Mouse (Mus musculus): Measurements from ENCODE around the gene Etv1.
A peak's percentile ranks its signal among the peaks of the same experiment; 100 is the strongest.

The Etv1 gene

DNA sequence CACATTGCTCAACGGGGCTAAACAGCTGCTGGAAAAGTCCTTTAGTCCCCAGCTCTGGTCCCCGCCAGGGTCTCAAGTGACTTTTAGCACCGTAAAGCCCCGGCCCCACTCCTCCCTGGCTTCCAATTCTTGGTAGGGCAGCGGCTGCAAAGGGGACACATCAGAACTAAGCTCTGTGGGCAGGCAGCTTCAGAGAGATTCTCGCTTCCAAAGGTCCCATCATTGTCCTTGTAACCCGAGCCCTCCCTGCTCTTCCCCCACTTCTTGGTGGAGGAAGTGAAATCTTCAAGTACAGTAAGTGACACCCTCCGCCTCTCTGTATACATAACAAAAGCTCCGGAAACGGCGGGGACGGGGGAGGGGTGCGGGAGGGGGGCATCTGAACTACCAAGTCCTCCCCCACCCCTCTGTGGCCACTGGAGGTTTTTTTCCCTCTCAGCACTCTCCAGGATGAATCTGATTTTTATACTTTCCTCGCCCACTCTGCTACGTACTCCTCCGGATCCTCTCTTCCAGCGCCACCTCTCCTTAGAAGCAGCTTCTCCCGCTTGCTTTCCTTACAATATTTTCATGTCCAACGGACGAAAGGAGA, at the start of gene Etv1:
Etv1 (plus strand) TSS at position 195 of the 592 bp plus-strand sequence.
- ATAC-seq (ENCODE audit: low TSS enrichment): peak; percentile 32; the same call in 1 of the 2 replicates

DNA sequence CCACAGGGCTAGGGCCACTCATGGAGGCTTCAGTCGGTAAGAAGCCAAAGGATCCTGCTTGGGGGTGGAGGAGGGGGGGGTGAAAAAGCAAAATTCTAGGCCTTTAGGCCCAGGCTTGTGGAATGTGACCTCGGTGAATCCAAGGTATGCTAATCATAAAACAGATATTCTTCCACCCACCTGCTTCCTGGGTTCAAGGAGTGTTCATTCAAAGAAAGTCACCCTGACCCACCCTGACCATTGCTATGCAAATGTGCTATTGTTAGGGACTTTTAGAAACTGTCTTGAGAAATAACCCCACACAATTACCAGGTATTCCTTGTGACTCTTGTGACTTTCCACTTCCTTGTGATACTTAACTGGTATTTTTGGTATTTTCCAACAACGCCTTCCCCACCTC, 49.5 kb upstream of the Etv1 start:
- no peak for ATAC-seq (ENCODE audit: low TSS enrichment)

DNA sequence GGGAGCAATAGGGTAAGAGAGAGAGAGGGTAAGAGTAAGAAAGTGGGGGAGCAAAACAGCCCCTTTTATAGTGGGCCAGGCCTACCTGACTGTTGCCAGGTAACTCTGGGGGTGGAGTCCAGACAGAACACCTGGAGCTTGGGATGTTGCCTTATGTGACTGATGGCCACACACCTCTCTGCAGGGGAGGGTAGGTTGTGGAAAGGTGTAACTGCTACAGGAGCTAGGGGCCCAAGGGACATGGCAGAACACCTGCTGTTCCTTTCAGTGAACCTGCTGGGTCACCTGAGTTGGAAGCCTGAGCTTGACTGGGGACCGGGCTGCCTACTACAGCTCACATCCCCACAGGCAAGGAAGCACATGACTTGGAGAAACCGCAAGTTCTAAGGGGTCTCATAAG, 48.4 kb upstream of the Etv1 start:
- ATAC-seq (ENCODE audit: low TSS enrichment): no peak

DNA sequence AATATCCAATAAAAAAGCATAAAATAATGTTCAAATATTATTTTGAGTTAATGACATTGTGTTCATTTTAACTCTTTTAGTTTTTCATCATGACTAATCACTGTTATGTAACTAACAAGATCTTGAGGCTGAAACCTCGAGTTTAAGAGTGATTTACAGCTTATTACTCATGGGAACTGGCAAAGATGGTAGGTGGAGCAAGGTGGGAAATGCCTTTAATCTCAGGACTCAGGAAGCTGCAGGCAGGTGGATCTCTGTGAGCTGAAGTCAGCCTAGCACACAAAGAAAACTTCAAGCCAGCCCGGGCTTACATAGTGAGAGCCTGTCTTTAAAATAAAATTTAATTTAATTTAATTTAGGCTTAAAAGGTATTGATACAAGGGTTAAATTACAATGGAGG, 19.9 kb upstream of the Etv1 start:
- ATAC-seq (ENCODE audit: low TSS enrichment): no peak

DNA sequence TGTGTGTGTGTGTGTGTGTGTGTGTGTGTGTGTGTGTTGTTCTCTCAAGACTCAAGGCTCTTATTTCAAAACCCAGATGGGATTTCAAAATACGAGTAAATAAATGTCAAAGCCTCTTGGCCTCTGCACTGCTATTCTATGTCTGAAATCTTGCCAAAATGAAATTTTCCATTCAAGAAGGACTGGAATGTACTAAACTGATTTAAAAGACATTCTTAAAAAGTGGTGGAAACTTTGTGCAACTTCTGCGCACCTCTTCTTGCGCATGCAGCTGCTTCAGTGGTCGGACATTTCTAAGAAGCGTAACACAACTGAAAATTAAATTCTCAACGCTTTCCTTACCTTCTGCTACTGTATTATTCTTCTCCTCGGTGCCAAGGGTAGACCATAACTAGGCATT, 1.9 kb upstream of the Etv1 start:
- no peak for ATAC-seq (ENCODE audit: low TSS enrichment)

DNA sequence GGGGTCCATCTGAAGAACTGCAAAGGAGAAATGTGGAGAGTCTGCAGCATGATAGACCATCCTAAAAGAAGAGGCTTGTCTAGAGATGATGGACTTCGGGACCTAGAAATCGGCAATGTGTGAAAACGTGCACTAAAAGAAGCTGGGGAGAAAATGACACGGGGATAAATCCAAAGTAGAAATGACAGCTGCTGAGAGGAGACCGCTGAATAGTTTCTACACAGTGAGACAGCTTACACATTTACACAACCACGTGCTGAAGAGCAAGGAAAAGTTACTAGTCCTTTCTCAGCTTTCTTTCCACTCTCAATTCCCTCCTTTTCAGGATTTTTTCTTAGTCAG, 1.3 kb upstream of the Etv1 start:
- no peak for ATAC-seq (ENCODE audit: low TSS enrichment)

DNA sequence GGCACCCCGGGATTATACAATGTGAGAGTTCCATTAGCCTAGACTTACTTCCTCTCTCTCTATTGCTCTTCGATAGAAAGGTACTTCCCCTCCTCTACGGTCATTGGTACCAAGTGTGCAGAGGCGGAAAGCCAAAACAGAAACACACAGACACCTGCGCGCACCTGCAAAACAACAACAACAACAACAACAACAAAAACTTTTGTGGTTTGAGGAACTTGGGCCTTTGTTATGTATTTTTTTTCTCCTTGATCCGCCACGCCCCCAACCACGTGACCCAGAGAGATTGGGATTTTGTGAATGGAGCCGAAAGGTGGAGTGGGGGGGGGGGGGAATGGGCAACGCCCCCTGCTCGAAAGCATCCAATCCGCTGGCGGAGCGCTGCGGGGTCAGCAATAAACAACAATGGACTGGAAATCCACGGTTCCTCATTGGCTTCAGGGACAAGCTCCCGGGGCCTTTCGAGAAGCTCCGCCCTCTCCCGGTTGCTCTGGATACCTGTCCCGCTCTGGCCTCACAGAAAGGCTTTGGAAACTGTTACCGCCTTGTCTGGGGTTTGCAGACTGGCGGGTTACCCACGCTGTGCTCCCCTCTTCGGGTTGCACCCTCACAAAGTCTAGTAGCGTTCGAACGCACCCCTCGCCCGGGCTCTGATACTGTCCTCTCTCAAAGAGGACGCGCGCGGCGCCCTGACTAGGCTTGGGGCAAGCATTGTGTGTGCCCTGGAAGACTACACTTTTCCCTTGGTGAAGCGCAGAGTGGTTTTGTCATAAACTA, 693 bp upstream of the Etv1 start:
- ATAC-seq (ENCODE audit: low TSS enrichment): peak; percentile 85

DNA sequence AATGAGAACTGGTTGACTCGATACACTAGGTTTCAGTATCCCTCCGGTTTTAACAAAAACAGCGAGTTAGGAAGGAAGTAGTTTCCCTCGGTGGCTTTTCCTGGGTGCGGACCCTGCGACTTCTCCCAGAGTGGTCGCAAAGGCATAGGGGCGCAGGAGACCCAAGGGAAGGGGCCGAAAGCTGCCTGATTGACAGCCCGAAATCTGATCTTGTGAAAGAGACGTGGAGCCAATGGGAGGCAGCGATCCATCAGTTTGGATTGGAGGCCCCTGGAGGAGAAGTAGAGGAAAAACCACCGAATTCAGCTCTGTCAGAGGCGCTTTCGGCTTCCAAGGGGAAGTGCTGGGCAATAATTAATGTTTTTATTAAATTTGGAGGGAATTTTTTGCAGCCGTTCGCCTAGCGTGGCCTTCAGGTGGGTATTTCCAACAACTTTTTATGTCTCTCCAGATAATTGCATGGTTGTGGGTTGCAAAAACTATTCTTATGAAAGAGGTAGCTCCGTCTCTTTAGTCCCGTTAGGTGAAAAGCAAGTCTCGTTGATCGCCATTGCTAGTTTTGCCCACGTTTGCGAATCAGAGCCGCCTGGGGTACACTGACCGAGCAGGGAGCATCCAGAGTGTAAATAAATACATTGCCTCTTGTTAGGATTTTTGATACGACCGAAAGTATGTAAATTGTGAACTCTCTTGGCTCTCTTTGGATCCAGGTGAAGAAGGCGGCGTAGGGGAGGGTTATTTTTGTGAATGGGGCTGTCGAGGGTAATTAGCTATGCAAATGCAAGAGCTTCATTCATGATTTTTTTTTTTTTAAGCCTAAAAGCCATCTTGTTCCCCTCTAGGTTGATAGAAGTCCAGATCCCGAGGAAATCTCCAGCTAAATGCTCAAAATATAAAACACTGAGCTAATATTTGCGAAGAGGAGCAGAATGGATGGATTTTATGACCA, 1.1 kb downstream of the Etv1 start:
- ATAC-seq (ENCODE audit: low TSS enrichment): peak; percentile 79

DNA sequence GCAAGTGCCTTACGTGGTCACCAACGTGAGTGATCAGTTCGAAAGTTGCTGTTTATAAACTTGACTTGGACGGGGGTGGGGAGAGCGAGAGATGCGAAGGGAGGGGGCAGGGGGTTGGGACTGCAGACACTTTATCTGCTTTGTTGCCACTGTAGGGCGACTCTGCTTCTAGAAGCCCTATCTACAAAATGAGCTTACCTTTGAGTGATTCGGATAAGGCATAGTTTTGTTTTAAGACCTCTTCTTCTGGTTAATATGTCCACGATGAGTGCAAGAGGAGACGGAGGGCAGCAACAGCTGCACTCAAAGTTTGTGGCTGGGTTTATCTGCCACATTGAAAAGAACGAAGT, 1.8 kb downstream of the Etv1 start:
- ATAC-seq (ENCODE audit: low TSS enrichment): no peak

DNA sequence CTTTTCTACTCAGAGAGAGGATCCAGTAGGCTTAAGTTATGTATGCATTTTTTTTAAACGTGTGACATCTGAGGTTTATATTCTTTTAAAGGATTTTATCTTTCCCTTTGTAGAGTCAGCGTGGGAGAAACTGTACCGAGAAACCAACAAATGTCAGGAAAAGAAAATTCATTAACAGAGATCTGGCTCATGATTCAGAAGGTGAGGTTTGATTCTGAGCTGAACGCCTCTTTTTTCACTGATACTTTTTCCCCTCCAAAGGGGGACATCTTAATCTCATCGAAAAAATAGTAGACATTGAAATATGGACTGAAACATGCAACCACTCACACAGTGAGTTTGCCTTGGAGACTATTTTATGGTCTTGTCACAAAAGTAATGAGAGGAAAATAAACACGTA, 2.5 kb downstream of the Etv1 start:
- ATAC-seq (ENCODE audit: low TSS enrichment): no peak

DNA sequence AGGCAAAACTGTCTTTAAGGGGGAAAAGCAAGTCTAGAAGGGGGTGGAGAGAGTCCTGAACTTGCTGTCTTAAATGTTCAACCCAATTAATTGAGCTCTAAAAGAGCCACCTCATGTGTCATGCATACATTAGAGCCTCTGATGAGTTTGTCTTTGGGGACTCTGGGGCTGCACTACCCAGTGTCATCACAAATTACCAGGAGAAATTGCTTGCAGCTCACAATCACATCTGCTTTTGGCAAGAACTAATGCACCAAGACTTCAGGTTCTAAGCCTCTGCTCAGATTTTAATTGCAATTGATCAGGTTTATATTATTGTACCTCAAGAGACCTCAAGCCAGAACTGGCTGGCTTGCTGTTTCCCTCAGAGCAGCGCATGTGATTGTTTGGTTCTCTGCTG, 4.1 kb downstream of the Etv1 start:
- ATAC-seq (ENCODE audit: low TSS enrichment): no peak

DNA sequence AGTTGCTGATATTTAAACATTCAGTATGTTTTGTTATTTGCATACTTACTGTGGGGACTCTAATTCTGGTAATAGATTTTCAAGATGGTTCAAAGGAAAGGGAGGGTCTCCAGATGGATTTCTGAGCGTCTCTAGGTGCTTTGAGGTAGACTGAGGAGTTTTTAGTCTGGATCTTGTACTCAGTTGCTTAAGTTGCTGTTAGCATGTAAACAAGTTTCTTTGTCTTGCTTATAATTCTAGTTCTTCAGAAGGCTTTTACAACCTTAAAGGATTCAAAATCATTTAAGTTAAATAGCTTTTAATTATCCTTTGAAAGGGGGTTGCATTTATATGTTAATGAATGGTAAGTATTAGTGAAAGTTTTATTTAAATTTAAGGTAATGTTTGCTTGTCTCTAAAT, 5.0 kb downstream of the Etv1 start:
- ATAC-seq (ENCODE audit: low TSS enrichment): no peak

DNA sequence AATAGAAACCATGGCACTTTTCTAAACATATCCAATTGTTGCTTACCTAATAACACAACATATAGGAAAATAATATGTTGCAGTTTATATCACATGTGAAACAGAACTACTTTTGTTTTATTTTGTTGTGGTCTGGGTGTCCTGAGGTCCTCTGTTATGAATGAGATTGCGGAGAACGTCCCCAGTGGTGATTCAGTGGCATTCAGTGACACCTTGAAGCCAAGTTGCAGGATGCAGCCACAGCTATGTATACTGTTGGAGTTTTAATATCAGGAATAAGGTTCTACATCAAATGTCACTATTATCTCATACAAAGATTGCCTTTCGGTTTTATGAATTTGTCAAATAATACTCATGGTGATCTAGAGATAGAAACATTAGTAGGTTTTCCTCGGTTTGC, 7.4 kb downstream of the Etv1 start:
- no peak for ATAC-seq (ENCODE audit: low TSS enrichment)

DNA sequence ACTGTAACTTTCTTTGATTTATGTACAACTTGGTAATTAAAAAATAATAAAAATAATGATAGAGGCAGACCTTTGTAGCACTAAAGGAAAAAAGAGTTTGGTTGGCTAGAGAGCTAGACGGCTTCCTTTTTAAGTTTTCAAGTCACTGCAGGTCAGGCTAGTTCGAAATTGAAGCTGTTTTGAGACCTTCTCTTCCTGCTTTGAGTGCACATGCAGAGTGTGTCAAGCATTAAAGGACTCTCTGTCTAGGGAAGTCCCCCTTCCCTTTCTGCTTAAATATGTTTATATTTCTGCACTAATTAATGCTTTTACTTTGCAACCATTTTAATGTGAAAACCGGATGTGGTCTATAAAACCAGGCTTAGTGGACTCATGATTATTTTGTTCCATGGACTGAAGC, 8.5 kb downstream of the Etv1 start:
- no peak for ATAC-seq (ENCODE audit: low TSS enrichment)

DNA sequence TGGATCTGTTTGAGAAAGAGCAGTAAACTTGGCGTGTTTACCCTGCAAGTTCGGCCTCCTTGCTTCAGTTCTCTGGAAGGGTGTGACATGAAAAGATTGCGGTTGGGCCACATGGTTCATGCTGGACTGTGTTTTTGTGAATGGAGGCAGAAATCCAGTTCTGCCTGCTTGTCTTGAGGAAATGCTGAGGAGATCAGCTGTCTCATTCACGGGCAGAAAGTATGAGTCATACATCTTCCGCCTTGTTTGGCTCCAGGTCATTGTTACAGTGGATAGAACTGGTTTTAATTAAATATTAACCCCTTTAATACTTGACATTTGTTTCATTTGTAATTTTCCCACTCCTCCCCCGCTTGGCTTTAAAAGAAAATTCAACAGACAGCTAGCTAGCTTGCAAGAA, 9.4 kb downstream of the Etv1 start:
- ATAC-seq (ENCODE audit: low TSS enrichment): peak; percentile 62

DNA sequence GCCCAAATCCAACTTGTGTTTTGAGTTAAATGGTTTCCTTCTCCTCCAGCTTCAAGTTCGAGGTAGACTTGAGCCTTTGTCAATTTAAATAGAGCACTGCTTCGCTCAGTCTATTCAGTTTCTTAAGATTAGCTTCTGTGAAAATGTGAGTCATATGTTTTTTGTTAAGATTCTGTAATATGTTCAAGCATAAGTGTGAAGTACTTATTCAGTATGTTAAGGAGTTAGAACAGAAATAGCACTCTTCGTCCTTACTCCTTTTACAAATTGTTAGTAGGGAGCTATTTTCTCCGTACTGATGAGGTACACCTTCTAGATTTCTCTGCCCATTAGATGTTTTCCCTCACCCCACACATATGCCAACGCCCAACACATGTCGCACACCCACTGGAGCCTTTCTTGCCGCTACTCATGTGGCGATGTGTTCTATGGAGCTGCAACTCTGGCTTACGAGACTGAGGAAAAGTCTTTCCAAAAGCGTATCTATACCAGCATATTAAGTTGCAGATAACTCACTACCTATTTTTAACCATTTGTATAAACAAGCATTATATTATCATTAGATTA, 10.7 kb downstream of the Etv1 start:
- peak; percentile 84 for ATAC-seq (ENCODE audit: low TSS enrichment)

DNA sequence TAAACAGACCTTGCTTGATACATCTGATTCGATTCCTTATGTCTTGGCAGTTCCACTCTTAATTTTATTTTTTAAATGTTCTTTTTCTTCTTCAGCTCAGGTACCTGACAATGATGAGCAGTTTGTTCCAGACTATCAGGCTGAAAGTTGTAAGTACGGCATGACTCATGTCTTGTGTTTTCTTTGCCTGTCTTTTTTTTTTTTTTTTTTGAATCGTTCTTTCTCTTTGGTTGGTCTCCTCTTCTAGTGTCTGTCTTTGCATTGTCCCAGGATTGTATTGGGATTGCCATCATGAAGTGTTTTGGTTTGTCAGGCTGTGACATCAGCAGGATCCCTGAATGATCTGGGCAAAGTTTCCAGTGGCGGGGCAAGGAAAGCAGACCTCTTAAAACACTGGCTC, 13.9 kb downstream of the Etv1 start:
- no peak for ATAC-seq (ENCODE audit: low TSS enrichment)

DNA sequence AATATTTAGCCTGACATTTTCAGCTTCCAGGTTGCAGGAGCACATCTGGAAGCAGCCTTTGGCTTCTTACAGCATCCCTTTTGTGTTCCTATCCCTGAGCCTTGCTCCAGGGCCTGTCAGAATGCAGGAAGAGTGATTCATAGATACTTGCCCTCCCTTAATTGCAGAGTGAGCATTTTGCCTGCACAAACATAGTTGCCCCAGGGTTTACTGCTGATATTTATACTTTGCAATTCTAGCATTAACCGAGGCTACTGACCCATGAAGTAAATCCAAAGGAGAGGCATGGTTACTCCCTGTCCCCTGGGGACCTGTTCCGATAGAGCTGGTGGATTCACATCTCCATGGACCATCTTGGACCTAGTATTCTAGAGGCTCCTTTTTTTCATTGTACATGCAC, 14.5 kb downstream of the Etv1 start:
- ATAC-seq (ENCODE audit: low TSS enrichment): no peak

DNA sequence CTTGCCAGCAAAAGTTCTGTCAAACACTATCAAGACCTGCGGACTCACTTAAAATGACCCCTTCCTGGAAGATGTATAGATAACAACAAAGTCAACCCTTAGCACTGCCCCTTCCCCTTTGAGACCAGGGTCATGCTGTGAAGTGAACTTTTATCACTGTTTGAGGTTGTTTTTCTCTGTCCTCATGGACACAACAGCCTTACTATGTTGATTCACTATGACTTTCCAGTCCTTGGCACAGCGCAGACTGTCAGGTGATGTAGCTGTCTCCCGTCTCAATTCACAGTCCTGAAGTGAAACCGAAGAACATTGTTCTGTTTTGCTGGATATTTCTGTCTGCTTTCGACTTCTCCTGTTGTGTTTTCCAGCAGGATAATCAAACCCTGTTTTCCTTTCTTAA, 27.9 kb downstream of the Etv1 start:
- ATAC-seq (ENCODE audit: low TSS enrichment): no peak

DNA sequence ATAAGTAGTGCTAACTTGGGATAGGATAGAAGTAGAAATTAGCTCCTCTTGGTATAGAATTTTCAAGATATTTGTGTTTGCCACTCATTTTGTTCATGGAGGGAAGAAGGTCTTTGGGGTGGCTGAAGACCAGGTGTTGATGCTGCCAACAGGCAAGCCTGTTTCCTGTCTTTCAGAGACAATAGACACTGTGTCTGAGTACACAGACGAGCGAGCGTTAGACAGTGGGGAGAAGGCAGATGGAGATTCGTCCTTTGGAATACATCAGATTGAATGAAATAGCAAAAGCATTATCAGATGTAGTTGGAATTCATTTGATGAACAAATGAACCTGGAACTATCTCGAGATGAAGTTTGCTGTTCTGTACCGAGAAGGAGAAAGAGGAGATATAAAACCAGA, 33.2 kb downstream of the Etv1 start:
- ATAC-seq (ENCODE audit: low TSS enrichment): no peak

DNA sequence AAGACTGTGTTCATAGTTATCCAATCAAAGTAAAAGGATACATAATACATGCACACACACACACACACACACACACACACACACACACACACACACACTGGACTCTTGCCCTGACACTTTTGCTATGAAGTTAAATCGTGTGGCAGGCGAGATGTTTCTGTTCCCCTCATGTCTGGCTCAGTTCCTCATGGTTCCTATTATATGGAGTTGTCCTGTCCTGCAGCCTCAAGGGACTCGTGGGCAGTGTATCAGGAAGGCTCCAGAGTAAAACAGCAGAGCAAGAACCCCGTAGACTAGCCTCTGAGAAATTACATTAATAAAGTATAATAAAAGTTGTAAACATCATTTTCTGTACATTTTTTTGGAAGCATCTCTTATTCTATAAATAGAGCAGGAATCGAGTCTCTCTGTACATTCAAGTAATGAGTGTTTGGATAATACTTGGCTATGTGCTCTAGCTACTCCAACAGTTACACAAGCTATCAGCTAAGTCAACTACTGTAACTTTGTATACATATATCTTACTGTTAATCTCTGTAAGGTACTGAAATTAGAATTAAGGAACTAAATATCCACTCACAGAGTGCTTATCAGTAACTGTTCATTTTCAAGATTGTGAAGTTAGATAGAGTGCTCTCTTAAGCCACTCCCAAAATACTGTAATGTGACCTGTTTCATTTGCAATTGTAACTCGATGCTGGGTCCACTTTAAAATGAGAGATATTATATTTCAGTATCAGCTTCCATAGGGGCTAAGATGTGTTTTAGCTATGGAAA, 35.0 kb downstream of the Etv1 start:
- ATAC-seq (ENCODE audit: low TSS enrichment): no peak

DNA sequence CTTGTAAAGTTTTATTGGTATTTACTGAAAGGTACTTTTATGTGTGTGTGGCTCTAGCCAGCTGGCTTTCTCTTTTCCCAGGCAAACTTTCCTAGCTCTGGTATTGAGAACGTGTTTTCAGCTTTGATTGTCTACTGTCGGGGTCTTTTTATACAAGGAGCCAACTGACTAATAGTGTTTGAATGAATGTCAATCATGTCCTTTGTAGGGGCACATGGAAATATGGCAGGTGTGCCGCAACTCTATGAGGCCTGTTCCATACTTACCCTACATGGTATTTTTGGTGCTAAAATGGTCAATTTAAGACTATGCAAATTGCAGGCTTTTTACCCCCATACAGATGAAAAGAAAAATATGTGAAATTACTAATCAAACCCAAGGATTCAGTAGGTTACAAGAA, 37.1 kb downstream of the Etv1 start:
- no peak for ATAC-seq (ENCODE audit: low TSS enrichment)

Measured in frontal cortex, adult (tissue).